Mouse (Mus musculus) G1E (cell line): ENCODE results near the gene H2-Aa.

Experiments
- CTCF ChIP-seq: IDR thresholded peaks from 2 replicates; pipeline ENCODE4 v1.5.1; 2012; ENCODE audit warnings: low read depth, low read length, inconsistent platforms, mixed read lengths
- POLR2AphosphoS5 ChIP-seq: IDR thresholded peaks from 2 replicates; pipeline ENCODE4 v1.6.1; 2012; ENCODE audit warnings: low read depth, low read length, inconsistent platforms; ENCODE audit not compliant: insufficient replicate concordance
- TAL1 ChIP-seq: conservative IDR thresholded peaks from 2 replicates; pipeline ENCODE4 v1.6.1; 2012; ENCODE audit warnings: low read depth, low read length, inconsistent platforms, mixed read lengths

DNA sequence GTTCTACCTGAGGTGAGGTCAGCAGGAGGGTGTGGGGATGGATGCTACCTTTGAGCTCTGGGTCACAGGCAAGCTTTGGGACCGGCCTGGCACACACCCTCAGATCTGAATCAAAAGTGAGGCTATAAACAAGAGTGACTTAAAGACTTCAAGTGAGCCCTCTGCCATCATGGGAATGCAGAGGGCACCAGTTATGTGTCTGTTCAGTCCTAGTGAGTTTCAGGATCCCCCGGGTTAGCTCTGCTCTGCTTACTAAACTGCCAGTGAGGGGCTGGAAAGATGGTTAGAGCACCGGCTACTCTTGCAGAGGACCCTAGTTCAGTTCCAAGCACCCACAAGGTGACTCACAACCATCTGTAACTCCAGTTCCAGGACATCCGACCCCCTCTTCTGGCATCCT is 4.9 kb upstream of the H2-Aa start:
- TF ChIP-seq POLR2AphosphoS5, result no peak
- no peak for TF ChIP-seq CTCF
- no peak for TF ChIP-seq TAL1
